ENCODE assay signal across 38 mouse cellular contexts in genomic region chr13:50443812-50444211, GRCm38 (mm10). TPM values are rescaled to one million over a fixed set of nuclear protein-coding genes. Genes with fewer than 3 reads are reported as not detected.
"Had no signal": no experiment of that assay in that cellular context is flagged by ENCODE, and none has a peak within 500 bp of the region (broad histone marks: within the 10 kb centered on the region; RNA-seq: fewer than 3 reads in every experiment).

Gene Gm47429, minus strand, starts transcription at chr13:50443912.

- H3K4me3 ChIP-seq: left cerebral cortex, adult 2 months; limb, embryonic 10.5 days; limb, embryonic 12.5 days; limb, embryonic 13.5 days; limb, embryonic 15.5 days; liver, embryonic 12.5 days; liver, embryonic 13.5 days; liver, embryonic 15.5 days; lung, embryonic 15.5 days; megakaryocyte, embryonic 14.5 days; midbrain, embryonic 10.5 days; midbrain, embryonic 12.5 days; midbrain, embryonic 13.5 days; midbrain, embryonic 15.5 days; myocyte had no signal

- H3K4me1 ChIP-seq: limb, embryonic 10.5 days; limb, embryonic 12.5 days; limb, embryonic 13.5 days; limb, embryonic 15.5 days; liver, embryonic 12.5 days; liver, embryonic 13.5 days; liver, embryonic 15.5 days; lung, embryonic 15.5 days; megakaryocyte, embryonic 14.5 days; midbrain, embryonic 10.5 days; midbrain, embryonic 15.5 days had no signal

- ATAC-seq: liver, embryonic 12.5 days; liver, postnatal 0 days; lung, postnatal 0 days; midbrain, embryonic 13.5 days; midbrain, embryonic 15.5 days; midbrain, embryonic 16.5 days had no signal

- H3K9ac ChIP-seq: limb, embryonic 12.5 days; limb, embryonic 13.5 days; limb, embryonic 15.5 days; liver, embryonic 12.5 days; liver, embryonic 13.5 days; liver, embryonic 14.5 days; liver, embryonic 15.5 days; liver, postnatal 0 days; lung, embryonic 14.5 days; lung, embryonic 15.5 days; midbrain, embryonic 12.5 days; midbrain, embryonic 13.5 days; midbrain, embryonic 15.5 days had no signal

- H3K4me2 ChIP-seq: limb, embryonic 12.5 days; limb, embryonic 13.5 days; limb, embryonic 15.5 days; liver, embryonic 11.5 days; liver, embryonic 12.5 days; liver, embryonic 13.5 days; liver, embryonic 15.5 days; lung, embryonic 14.5 days; lung, embryonic 15.5 days; midbrain, embryonic 11.5 days; midbrain, embryonic 12.5 days; midbrain, embryonic 13.5 days; midbrain, embryonic 15.5 days had no signal

- H3K9me3 ChIP-seq: limb, embryonic 10.5 days; limb, embryonic 12.5 days; limb, embryonic 13.5 days; limb, embryonic 15.5 days; liver, embryonic 12.5 days; liver, embryonic 13.5 days; liver, embryonic 15.5 days; lung, embryonic 15.5 days; midbrain, embryonic 10.5 days; midbrain, embryonic 12.5 days; midbrain, embryonic 13.5 days; midbrain, embryonic 15.5 days had no signal

- DNase-seq: left cerebral cortex, postnatal 4 days; liver; liver, embryonic 13.5 days; liver, postnatal 0 days; lung, adult 18-20 months; lung, adult 2 months; lung, embryonic 14.5 days; lung, postnatal 10 days; lung, postnatal 14 days; lung, postnatal 36 days; lung, postnatal 4 days; midbrain, embryonic 14.5 days had no signal

- H3K36me3 ChIP-seq: limb, embryonic 10.5 days; limb, embryonic 12.5 days; limb, embryonic 13.5 days; limb, embryonic 15.5 days; liver, embryonic 12.5 days; liver, embryonic 13.5 days; liver, embryonic 15.5 days; lung, embryonic 15.5 days; midbrain, embryonic 10.5 days; midbrain, embryonic 12.5 days; midbrain, embryonic 13.5 days; midbrain, embryonic 15.5 days had no signal

- H3K27ac ChIP-seq: left cerebral cortex, adult 2 months; limb, embryonic 10.5 days; limb, embryonic 12.5 days; limb, embryonic 13.5 days; limb, embryonic 15.5 days; liver, embryonic 12.5 days; liver, embryonic 13.5 days; liver, embryonic 14.5 days; liver, embryonic 15.5 days; lung, embryonic 15.5 days; macrophage; midbrain, embryonic 10.5 days; midbrain, embryonic 12.5 days; midbrain, embryonic 13.5 days; midbrain, embryonic 15.5 days had no signal

- H3K27me3 ChIP-seq: limb, embryonic 12.5 days; limb, embryonic 13.5 days; limb, embryonic 15.5 days; liver, embryonic 12.5 days; liver, embryonic 13.5 days; liver, embryonic 15.5 days; lung, embryonic 15.5 days; midbrain, embryonic 12.5 days; midbrain, embryonic 13.5 days; midbrain, embryonic 15.5 days had no signal

RNA-seq across cellular contexts. Expression of gene Gm47429, which starts in this region (rescaled TPM):
- polyA plus RNA-seq: limb, embryonic 10.5 days; limb, embryonic 11.5 days; limb, embryonic 12.5 days; limb, embryonic 13.5 days; limb, embryonic 14.5 days; limb, embryonic 15.5 days; liver, adult 2 months; liver, embryonic 11.5 days; liver, embryonic 12.5 days; liver, embryonic 13.5 days; liver, embryonic 14.5 days; liver, embryonic 15.5 days; liver, embryonic 16.5 days; liver, postnatal 0 days; lung, adult 2 months; lung, embryonic 14.5 days; lung, embryonic 15.5 days; lung, embryonic 16.5 days; lung, postnatal 0 days; macrophage; midbrain, embryonic 10.5 days; midbrain, embryonic 11.5 days; midbrain, embryonic 12.5 days; midbrain, embryonic 13.5 days; midbrain, embryonic 14.5 days; midbrain, embryonic 15.5 days; midbrain, embryonic 16.5 days; midbrain, postnatal 0 days; myocyte had no signal
